Mouse (Mus musculus): ENCODE measurements at regions not wholly inside any gene's neighbourhood (a gene's known extent, or its start where the extent isn't known, plus 50 kb on each side); places are given as distances from the start of the nearest gene placed in this dataset.
"Not testable (repeated sequence)": the region's sequence is repeated elsewhere in the genome, so short reads cannot be mapped to it uniquely, and the experiment has no call there.

DNA sequence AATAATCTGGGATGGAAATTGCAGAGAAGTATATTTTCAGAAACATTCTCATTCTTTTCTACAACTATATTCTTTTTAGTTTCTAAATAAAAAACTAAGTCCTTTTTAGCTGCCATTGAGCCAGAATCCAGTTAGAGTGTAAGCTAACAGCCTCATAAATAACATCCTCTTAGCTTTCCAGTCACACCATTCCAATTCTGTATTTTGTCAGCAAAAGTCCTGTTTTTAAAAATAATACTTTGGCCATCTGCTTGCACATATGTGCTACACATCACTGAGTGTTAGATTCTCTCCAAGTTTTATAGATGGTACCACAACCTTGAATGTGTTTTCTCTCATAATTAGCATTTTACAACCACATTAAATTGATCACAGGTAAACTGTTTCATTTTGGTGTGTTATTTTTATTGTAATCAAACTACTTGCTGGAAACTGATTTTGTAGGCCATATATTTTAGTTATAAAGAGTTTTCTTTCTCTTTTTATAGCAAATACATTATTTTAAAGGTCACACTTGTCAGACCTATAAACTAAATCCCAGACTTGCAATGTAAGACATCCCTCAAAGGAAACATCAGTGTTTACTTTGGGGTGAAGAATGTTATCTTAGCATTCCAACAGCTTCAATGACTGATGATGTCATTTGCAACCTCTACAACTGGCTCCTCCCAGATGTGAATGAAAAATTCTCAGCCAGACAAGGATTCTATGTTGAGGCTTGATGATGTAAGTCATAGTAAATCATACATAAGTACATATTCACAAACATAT, 1878.9 kb upstream of the Flrt2 start:
- no peak for DNase-seq (ENCODE audit: low spot score in 2 of 2)

DNA sequence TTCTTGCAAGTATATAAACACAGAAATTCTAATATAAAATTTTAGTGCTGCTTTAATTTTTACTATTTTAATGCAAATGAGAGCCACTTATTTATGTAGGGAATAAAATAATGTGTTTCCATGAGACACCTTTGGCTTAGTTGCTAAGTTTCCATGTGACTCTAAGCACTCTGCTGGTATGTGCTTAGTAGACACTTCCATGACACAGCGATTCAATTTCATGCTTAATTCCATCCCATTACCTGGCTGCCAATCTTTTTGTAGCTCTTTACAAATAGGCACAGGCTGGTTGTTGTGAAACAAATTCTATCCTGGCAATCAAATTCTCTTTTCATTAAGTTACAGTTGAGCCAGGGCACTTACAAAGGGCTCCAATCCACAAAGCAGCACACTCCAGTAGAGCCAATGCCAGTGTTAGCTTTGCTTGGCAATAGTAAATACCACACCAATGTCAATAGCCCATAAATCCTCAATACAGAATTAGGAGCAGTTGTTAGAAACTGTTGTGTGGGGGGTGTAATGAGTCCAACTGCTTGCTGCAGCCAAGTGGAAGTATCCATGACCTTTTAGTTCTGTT, 1841.0 kb upstream of the Flrt2 start:
- DNase-seq (ENCODE audit: low spot score in 2 of 2): no peak

DNA sequence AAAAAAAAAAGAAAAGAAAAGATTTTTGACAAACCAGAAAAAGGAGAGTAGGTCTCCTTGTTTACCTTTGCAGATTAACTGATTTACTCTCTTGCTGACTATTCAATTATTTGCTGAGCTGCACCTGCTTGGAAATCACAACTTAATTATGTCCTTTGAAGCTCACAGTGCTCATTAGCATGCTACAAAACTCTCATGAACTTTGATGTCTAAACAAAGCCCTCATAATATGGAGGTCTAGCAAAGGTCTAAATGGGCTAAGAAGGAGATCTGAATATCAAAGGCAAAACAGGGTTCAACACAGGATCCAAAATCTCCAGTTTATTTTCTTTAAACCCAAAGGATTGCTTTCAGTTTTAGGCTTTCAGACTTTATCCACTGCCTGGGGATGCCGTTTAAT, 1840.4 kb upstream of the Flrt2 start:
- no peak for DNase-seq (ENCODE audit: low spot score in 2 of 2)

DNA sequence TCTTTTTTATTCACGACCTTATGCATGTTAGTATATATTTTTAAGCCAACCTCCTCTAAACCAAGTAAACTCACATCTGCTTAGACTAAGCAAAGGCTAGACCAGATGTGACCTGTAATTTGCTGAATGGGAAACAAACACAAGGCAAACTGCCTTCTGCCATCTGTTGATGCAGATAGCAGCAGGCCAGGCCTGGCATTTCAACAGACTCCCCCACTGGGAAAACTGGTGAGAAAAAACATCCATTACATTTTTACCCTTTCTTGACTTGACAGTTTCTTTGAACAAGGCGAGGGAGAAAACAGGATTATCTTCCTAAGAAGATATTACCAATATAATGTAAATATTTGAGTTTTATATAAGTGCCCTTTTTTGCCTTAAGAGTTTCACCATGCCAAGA, 1806.1 kb upstream of the Flrt2 start:
- no peak for DNase-seq (ENCODE audit: low spot score in 2 of 2)

DNA sequence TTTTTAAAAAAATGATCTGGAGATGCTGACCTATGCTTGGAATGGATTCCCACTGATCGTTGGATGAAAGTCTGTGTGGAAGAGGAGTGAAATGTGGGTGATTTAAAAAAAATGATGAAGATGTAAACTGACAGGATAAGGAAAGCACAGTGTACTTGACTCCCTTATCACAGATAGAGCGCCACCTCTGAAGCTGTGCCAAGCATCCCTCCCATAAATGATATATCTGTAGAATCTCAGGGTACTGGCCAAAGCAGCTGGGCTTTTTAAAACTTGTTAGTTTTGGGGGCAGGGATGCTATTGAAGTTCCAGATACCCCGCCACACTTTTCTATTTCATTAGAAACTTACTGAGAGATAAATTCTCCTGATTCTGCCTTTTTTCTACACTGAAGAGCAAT, 1801.9 kb upstream of the Flrt2 start:
- peak in 1 of 2 experiments; percentile 21 for DNase-seq (ENCODE audit: low spot score in 2 of 2)

DNA sequence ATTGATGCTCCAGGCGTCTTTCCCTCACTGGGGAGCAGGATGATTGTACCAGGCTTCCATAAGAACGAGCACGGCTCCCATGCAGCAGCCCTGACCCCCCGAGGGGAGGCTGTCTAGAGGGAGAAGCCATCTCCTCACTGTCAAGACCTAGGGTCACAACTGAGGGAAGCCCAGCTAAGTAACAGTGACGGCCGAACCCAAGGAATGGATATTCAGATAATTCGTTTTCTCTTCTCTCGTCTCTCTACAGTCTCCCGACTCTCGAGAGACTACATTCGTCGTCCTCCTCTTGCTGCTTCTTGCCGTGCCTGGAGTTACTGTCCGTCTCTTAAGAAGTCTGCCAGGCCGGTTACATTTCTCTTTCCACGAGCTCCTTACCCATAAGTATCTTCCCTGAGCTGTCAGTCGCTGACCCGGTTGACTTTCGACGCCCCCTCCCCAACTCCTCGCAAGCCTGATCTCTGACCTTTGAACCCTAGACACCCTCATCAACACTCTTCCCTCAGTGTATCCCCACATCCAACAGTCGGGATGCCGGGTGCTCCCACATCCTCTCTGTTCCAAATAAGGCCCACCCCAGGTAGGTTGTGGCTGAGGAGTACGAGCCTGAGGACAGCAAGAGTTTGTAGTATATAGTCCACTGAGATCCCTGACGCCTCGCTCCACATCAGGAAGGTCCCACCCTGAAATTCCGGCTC, 1763.3 kb upstream of the Flrt2 start:
- DNase-seq (ENCODE audit: low spot score in 2 of 2): not testable (repeated sequence)

DNA sequence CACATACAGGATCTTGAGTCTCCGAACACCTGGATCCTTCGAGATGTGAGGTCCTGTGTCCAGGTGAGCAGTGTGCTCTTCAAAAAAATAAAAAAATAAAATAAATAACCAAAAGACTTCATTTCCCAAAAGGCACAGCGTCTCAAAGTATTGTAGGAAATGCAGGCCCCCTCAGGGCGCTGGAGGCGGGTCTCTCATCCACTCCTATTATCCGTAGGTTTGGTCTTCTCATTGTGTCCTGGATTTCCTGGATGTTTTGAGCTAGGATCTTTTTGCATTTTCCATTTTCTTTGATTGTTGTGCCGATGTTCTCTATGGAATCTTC, 1762.8 kb upstream of the Flrt2 start:
- DNase-seq (ENCODE audit: low spot score in 2 of 2): not testable (repeated sequence)

DNA sequence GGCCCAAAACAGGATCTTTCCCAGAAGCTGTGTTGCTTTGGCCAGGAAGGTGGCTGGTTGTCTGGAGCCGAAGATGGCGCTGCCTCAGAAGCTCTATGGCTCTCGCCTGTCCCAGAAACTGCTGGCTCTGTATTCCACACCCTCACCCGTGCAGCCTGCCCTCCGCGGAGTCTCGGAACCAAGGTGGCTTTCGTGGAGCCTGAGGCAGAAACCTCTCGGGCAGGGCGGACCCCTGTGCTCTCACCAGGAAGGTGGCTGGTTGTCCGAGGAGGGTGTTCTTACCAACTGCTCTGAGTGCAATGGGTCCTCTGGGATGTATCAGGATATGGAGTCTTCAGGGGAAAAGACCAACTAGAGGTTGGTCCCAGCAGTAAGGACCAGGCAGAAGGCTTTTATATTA, 1761.8 kb upstream of the Flrt2 start:
- DNase-seq (ENCODE audit: low spot score in 2 of 2): not testable (repeated sequence)

DNA sequence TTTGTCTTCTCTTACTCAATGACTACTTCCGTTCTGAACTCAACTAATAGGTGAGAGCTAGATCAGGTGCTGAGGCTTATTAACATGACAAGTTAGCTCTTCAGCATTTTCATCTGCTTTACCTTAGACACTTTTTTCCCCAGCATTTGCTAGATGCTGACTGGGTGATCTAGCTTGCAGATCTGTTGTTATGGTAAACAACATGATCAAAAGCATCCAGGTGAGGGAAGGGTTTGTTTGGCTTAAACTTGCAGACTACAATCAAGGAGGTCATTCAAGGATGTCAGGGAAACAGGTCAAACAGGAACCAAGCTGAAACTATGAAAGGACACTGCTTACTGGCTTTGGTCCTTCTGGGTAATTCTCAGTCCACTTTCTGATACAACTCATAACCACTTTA, 1731.2 kb upstream of the Flrt2 start:
- no peak for DNase-seq (ENCODE audit: low spot score in 2 of 2)

DNA sequence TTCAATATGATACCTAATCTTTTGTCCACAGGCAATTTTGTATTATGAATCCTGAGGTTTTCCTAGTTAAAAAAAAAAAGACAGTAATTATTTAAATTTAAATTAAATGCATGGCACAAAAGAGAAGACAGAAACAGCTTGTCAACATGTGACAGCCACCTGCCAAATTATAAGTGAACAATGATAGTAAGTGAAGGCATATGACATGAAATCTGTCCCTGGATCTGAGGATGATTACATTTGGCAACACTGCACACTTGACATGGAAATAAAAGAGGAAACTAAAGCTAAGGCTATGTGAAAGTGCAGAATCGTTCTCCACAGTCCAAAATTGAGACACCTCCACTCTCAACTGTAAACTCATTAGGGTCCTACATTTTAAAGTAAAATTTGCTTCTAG, 1710.7 kb upstream of the Flrt2 start:
- DNase-seq (ENCODE audit: low spot score in 2 of 2): no peak

DNA sequence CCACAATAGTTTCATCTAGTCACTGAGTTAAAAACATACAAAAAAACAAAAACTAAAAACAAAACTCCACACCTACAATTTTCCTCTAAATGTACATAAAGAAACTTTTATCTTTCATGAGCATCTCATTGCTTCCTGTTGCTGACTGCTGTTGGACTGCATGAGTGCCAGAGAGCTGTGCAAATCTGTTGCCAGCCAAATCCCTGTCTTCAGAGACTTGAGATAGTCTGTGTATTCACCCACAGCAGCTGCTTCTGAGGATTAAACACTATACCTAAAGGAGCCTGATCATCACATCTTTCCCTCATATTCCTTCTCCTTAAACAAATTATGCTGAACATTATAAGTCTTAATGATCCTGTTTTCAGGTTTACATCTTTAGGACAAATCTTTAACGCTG, 1700.5 kb upstream of the Flrt2 start:
- no peak for DNase-seq (ENCODE audit: low spot score in 2 of 2)

DNA sequence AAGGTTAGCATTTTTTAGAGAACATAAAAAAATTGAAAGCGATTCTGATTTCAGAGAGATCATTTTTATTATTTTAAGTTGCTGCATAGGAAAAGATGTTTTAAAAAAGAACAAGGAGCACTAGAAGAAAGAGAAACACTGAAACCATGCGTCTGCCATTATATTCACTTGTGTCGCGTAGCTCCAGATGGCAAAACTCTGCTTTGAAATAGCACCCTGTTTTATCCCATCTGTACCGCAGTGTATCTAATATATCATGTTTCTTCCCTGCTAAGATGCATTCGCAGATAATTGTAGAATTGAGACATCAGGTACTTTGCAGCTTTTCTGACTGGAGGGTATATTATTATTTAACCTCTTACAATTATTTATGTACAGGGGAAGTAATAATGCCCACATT, 1698.2 kb upstream of the Flrt2 start:
- no peak for DNase-seq (ENCODE audit: low spot score in 2 of 2)

DNA sequence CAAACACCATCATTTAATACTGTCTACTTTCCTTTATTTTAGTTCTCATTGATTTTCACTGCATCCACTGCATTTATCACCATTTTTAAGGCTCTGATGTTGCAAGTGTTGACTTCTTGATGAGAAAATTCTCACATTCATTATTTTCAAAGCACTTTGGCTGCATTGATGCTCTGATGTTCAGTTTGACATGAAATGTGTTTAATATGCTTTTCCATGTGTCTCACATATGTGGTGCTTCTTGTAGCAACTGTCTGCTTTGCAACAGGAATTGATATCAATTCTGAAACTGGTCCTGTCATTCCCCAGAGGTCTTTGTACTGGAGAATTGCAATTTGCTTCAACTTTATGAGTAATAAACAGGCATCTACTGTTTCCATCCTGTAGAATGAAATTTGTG, 1676.1 kb upstream of the Flrt2 start:
- DNase-seq (ENCODE audit: low spot score in 2 of 2): no peak

DNA sequence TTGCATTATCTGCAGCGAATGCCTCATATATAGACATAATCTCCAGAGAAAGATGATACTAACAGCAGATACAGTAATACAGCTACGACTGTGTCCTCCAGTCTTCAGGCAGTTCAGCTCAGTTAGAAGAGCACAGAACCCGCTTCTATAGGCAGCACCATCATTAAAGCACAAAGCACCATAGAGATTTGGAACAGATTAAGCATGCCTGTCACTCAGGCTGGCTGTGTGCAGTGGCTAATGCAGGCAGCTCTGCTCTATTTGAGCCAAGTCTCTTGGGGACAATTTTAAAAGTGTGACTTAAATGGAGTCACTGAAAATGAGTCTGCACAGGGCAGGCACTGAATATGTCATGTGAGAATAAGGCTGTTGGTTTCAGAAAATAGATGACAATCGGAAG, 1660.7 kb upstream of the Flrt2 start:
- no peak for DNase-seq (ENCODE audit: low spot score in 2 of 2)

DNA sequence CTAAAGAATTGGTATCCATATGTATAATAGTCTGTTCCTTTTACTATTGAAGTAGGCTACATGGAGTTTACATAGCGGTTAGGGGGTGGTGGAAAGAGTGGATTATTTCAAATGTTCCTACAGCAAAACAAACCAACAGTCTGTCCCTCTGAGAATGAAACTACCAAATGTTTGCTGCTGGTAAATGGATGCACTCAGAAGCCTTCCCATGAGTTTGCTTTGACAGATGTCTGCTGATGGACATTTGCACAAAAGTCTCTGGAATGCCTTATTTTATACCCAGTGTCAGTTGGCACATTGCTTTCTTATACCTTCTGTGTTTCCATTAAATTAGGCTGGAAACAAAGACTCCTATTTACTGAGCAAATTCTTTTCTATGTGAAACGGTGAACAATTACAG, 1644.1 kb upstream of the Flrt2 start:
- no peak for DNase-seq (ENCODE audit: low spot score in 2 of 2)

DNA sequence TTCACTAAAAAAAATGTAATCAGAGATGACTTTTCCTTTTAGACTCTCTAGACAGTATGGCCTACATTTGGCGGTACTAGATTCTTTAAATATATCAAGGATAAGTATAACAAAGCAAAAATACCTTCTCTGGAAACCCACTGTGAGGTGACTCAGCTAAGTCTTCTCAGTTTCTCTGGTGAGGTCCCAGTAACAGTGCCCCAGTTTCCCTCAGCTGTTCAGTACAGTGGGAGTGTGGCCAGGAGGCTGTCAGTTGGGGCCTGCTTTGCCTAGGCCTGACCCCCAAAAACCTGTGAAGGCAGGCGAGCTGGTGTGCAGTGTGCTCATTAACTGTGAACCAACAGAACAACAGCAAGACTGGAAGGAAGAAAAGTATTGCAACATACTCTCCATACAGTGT, 1634.3 kb upstream of the Flrt2 start:
- DNase-seq (ENCODE audit: low spot score in 2 of 2): no peak

DNA sequence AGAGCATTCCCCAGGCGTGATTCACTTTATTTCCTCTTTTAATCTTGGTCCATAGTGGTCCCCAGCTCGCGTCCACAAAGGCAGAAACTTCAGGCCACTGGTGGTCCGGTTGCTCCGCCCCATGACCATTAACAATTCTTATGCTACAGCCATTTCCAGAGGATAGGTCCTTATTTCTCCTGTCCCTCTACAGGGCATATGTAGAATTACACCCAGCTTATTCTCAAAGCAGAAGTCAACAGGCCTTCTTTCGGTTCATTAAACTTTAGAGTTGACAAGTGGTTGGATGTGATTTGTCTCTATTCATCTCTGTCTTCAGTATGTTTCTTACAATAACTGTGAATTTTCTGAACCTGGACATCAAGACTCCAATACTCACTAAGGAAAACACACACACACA, 1632.4 kb upstream of the Flrt2 start:
- DNase-seq (ENCODE audit: low spot score in 2 of 2): no peak

DNA sequence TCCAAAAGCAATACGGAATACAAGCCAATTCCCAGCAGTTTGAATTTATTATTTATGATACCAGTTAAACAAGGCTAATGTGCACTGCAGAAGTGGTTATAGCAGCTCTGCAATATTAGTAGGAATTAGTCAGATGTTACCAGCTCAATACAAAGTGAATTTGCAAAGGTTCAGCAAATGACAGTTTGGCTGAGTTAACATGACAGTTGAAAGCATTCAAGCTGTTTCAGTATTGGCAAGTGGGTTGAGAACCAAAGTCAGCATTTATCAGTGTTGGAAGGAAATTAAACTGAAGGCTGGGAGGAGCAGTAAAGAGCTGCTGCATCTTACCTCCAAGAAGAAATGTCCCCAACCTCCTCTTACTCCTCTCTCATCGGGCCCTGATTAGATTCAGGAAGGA, 1631.7 kb upstream of the Flrt2 start:
- DNase-seq (ENCODE audit: low spot score in 2 of 2): no peak

DNA sequence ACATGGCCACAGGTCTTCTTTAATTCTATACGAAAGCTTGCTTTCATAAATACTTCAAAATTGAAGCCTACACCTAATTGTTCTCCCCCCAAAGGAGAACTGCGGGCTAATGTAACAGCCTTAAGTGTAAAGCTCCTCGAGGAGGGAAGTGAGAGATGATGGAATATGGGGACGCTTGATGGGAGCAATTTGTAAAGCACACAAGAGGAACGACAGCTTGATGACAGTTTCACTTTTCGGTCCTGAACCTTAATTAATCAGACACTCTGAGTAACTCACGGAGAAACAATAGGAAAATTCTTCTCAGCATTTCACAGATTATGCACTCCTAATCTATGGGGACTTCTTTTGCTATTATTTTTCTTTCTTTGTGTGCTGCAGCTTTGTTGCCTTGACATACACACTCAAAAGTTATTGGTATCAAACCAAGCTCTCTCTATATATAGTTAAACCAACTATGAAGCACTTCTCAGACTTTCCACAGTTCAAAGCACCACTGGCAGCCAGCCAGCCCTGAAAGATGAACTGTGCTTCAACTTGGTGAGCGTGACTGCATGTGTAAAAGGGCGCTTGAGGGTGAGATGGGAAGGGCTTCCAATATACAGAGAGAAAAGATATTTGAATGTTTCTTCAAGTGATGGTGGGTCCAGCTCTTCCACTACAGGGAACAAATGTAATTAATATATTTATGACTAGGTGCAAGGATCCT, 1625.4 kb upstream of the Flrt2 start:
- no peak for DNase-seq (ENCODE audit: low spot score in 2 of 2)

DNA sequence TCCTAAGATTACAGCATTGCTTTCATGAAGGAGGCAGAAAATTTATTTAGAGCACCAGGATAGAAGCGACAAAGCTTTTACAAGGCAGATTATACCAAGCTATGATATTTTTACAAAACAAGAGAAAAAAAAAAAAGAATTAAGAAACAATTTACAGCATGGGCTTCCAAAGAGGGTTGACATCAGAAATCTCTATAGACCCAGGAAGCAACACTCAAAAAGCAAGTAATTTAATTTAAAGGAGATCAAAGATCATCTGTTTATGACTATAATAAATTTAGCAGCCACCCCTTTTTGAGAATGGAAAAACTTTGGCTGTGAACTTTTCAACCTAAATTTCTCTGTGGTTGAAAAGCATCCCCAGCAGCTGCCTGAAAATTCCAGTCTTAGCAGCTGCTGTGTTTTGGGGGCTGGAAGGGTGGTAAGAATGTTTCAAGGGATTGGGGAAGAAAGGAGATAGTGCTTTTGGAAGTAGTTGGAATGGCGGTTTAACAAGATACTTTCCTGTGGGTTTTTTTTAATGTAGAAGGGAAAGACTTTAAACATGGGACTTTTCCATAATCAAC, 1621.0 kb upstream of the Flrt2 start:
- no peak for DNase-seq (ENCODE audit: low spot score in 2 of 2)

DNA sequence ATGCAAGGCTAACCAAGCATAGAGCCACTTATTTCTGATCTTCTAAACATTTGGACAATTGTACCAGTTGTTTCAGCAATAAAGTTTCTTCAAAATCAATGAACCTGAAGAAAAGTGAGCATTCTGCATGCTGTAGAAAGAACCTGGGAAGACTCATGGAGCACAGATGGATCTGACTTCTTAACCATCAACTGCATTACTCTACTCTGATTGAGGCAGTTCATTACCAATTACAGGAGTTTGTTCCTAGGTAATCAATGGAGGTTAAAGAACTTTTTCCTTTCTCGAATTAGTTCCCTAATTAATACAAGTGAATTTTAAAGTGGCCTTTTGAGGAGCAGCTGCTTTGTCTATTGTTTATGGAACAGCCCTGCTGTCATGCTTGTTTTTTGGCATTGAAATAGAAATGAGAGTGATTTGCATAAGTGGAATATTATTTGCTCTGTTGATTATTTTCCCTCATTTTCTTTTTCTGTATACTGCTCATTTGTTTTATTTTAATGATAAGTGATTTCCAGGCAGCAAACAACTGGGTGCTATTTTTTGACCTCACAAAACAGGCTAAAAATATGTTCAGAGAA, 1586.4 kb upstream of the Flrt2 start:
- no peak for DNase-seq (ENCODE audit: low spot score in 2 of 2)

DNA sequence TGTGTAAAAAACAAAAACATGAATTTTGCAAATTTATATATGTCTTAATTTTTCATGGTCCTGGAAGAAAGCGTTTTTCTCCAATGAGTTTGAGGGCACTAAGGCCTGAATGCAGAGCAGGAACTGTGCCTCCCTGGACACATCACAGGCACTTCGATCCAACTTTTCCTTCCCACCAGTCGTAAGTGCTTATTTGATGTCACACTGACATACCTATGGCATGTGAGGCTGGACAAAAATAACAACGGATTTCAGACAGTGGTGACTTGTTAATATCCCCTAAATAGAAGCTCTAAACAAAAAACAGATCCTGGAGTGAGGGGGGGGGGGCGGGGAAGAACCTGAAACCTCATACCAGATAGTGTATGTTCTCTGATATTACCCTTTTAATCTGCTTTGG, 1541.9 kb upstream of the Flrt2 start:
- DNase-seq (ENCODE audit: low spot score in 2 of 2): no peak

Measured in urinary bladder, postnatal 36 days (tissue).